Comparison of ENCODE assay signal across 8 mouse cellular contexts in the genomic region with DNA sequence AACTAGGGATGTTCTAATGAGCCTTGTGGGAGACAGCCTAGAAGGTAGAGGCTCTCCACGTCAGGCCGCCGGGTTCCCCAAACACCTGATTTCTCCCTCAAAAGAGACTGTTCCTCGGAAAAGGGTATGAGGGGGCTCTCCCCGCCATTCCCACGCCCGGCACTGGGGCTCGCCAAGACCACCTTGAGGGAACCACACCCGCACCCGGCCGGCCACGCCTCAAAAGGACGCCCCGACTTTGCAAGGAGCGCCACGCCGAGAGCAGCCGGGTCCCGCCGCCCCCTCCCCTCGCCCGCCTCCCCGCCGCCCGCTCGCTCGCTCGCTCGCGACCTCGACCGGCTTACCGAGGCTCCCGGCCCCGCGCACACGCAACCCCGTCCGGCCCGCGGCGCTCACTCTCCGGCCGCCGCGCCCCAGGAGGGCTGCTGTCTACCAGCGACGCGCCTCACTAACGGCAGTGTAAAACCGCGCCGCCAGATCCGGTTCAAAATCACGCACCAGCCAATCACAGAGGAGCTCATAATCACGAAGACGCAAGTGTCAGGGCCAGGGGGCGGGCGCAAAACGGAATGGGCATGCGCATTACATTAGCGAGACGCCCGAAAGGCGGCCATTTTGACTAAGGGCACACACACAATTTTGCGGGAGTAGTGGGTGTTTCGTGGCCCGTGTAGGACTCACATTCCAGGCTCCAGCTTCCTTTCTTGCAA. TPM values are rescaled to one million over a fixed set of nuclear protein-coding genes. Genes with fewer than 3 reads are reported as not detected.
DNase-seq lines count a peak whose midpoint lies in the region; ATAC-seq and TF ChIP-seq lines count a peak whose summit lies in the region.

Racgap1 (minus strand) TSS at position 494 of the 710 bp plus-strand sequence.

- ATAC-seq in erythroid progenitor cell, adult 5-6 weeks (replicated peaks; ENCODE audit: low FRiP score, poor library complexity, severe bottlenecking), result peak; percentile 91
- peak; percentile 94 for ATAC-seq in heart, embryonic 12.5 days (ENCODE audit: insufficient number of reproducible peaks, low FRiP score)
- peak; percentile 94 for ATAC-seq in kidney, postnatal 0 days (replicated peaks; ENCODE audit: low FRiP score, low read depth)
- peak; percentile 97 for ATAC-seq in liver, embryonic 11.5 days (replicated peaks; ENCODE audit: low FRiP score)
- peak; percentile 93 for ATAC-seq in stomach, embryonic 14.5 days (ENCODE audit: insufficient number of reproducible peaks, insufficient read depth, low FRiP score, low read depth)

- peak within 1 kb of the TSS; percentile 93 for H3K9ac ChIP-seq in heart, embryonic 12.5 days
- H3K9ac ChIP-seq in kidney, postnatal 0 days (ENCODE audit: low read depth, low read length), result peak within 1 kb of the TSS; percentile 76
- H3K9ac ChIP-seq in liver, embryonic 11.5 days (ENCODE audit: low read depth, low read length), result peak within 1 kb of the TSS; percentile 78
- peak within 1 kb of the TSS; percentile 89 for H3K9ac ChIP-seq in stomach, embryonic 14.5 days (replicated peaks; ENCODE audit: low read depth, low read length)

- TF ChIP-seq CTCF in kidney, postnatal 0 days (IDR thresholded peaks at IDR 0.05; ENCODE audit: low read depth), result no peak

- H3K27me3 ChIP-seq in heart, embryonic 12.5 days (replicated peaks), result peaks cover 23% of the 10 kb centered on the region
- 0 out of 2 replicates have a peak, but pooled peaks cover 4% of the 10 kb centered on the region for H3K27me3 ChIP-seq in kidney, postnatal 0 days (ENCODE audit: insufficient read depth, low read length)
- H3K27me3 ChIP-seq in liver, embryonic 11.5 days (replicated peaks; ENCODE audit: control insufficient read depth, insufficient read depth, low read length), result peaks cover 39% of the 10 kb centered on the region
- 0 out of 2 replicates have a peak, but pooled peaks cover 11% of the 10 kb centered on the region for H3K27me3 ChIP-seq in stomach, embryonic 14.5 days (ENCODE audit: control insufficient read depth, insufficient read depth, low read length)

- DNase-seq in CD4-positive helper T cell, adult 2 months (ENCODE audit: low read depth, low spot score), result peak; percentile 96
- peak; percentile 90 for DNase-seq in brain, embryonic 18.5 days (ENCODE audit: low read depth, low spot score)
- peak; percentile 98 for DNase-seq in kidney, postnatal 0 days (ENCODE audit: low spot score)
- DNase-seq in liver, embryonic 11.5 days (ENCODE audit: low spot score), result peak; percentile 92
- DNase-seq in naive thymus-derived CD4-positive, alpha-beta T cell, adult 2 months (ENCODE audit: low read depth), result peak; percentile 99

- H3K4me2 ChIP-seq in heart, embryonic 12.5 days, result peak within 1 kb of the TSS; percentile 90
- peak within 1 kb of the TSS; percentile 86 for H3K4me2 ChIP-seq in kidney, postnatal 0 days (ENCODE audit: low read length)
- H3K4me2 ChIP-seq in liver, embryonic 11.5 days, result peak within 1 kb of the TSS; percentile 88
- peak within 1 kb of the TSS; percentile 76 for H3K4me2 ChIP-seq in stomach, embryonic 14.5 days (replicated peaks; ENCODE audit: low read depth, low read length)

- peaks cover 50% of the 10 kb centered on the region for H3K4me1 ChIP-seq in heart, embryonic 12.5 days (replicated peaks)
- peaks cover 23% of the 10 kb centered on the region for H3K4me1 ChIP-seq in kidney, postnatal 0 days (replicated peaks; ENCODE audit: insufficient read depth, low read length)
- H3K4me1 ChIP-seq in liver, embryonic 11.5 days (replicated peaks; ENCODE audit: control insufficient read depth, insufficient read depth, low read length), result peaks cover 38% of the 10 kb centered on the region
- peaks cover 36% of the 10 kb centered on the region; the same call in 1 of the 2 replicates for H3K4me1 ChIP-seq in stomach, embryonic 14.5 days (ENCODE audit: control insufficient read depth, insufficient read depth, low read length)

- no peaks in the 10 kb centered on the region for H3K36me3 ChIP-seq in heart, embryonic 12.5 days
- no peaks in the 10 kb centered on the region for H3K36me3 ChIP-seq in kidney, postnatal 0 days (ENCODE audit: insufficient read depth, low read length)
- H3K36me3 ChIP-seq in liver, embryonic 11.5 days (ENCODE audit: control insufficient read depth, insufficient read depth, low read length), result no peaks in the 10 kb centered on the region
- H3K36me3 ChIP-seq in stomach, embryonic 14.5 days (ENCODE audit: control insufficient read depth, insufficient read depth, low read length), result no peaks in the 10 kb centered on the region

- WGBS in heart, embryonic 12.5 days, result under 1% methylated on average over 59 of the region's 68 CpGs
- WGBS in kidney, postnatal 0 days, result under 1% methylated on average over 62 of the region's 68 CpGs
- WGBS in liver, embryonic 11.5 days, result under 1% methylated on average over 68 of the region's 68 CpGs
- WGBS in stomach, embryonic 14.5 days, result under 1% methylated on average over 59 of the region's 68 CpGs

- no peaks in the 10 kb centered on the region for H3K9me3 ChIP-seq in heart, embryonic 12.5 days (replicated peaks)
- no peaks in the 10 kb centered on the region for H3K9me3 ChIP-seq in kidney, postnatal 0 days (replicated peaks; ENCODE audit: low read length)
- H3K9me3 ChIP-seq in liver, embryonic 11.5 days (ENCODE audit: control insufficient read depth, low read length), result no peaks in the 10 kb centered on the region
- no peaks in the 10 kb centered on the region for H3K9me3 ChIP-seq in stomach, embryonic 14.5 days (ENCODE audit: control insufficient read depth, low read depth, low read length)

- H3K27ac ChIP-seq in heart, embryonic 12.5 days (ENCODE audit: poor library complexity, severe bottlenecking), result peak within 1 kb of the TSS; percentile 50
- no peak within 1 kb of the TSS for H3K27ac ChIP-seq in kidney, postnatal 0 days
- H3K27ac ChIP-seq in liver, embryonic 11.5 days (ENCODE audit: low read depth, low read length), result peak within 1 kb of the TSS; percentile 62; the same call in 1 of the 2 replicates
- peak within 1 kb of the TSS; percentile 45; the same call in 1 of the 2 replicates for H3K27ac ChIP-seq in stomach, embryonic 14.5 days (ENCODE audit: low read length)

- peak within 1 kb of the TSS; percentile 82 for H3K4me3 ChIP-seq in heart, embryonic 12.5 days
- peak within 1 kb of the TSS; percentile 78 for H3K4me3 ChIP-seq in kidney, postnatal 0 days (replicated peaks; ENCODE audit: low read depth, low read length)
- H3K4me3 ChIP-seq in liver, embryonic 11.5 days (ENCODE audit: low read depth, low read length), result peak within 1 kb of the TSS; percentile 87
- peak within 1 kb of the TSS; percentile 94 for H3K4me3 ChIP-seq in stomach, embryonic 14.5 days (ENCODE audit: low read depth, low read length)

RNA-seq across cellular contexts. Expression of gene Racgap1, which starts in this region (rescaled TPM):
- 248 and 272 TPM in 2 replicates for total RNA-seq in erythroid progenitor cell, adult 5-6 weeks (2015; ENCODE audit: low replicate concordance)
- 292 and 327 TPM in 2 replicates for total RNA-seq in erythroid progenitor cell, adult 5-6 weeks (2017; ENCODE audit: low replicate concordance)
- polyA plus RNA-seq in heart, embryonic 12.5 days (2016; fragmentation: Nextera tagmentation; extraction: Ambion mirVana), result 131 and 140 TPM in 2 replicates
- polyA plus RNA-seq in kidney, postnatal 0 days (2015; fragmentation: Nextera tagmentation; extraction: Ambion mirVana), result 53.5 and 62.7 TPM in 2 replicates
- 91.2 and 111 TPM in 2 replicates for polyA plus RNA-seq in liver, embryonic 11.5 days (2014; fragmentation: Nextera tagmentation; extraction: Ambion mirVana)
- polyA plus RNA-seq in stomach, embryonic 14.5 days (2014; fragmentation: Nextera tagmentation; extraction: Ambion mirVana), result 108 and 109 TPM in 2 replicates
